Mouse (Mus musculus) liver, embryonic 12.5 days (tissue): ENCODE measurements around the gene Adam15. TPM values are rescaled to one million over a fixed set of nuclear protein-coding genes. Genes with fewer than 3 reads are reported as not detected.

ENCODE experiments used
- ATAC-seq: fragments of 200-750 bp; cut with Nextera tagmentation; 2 replicates; pipeline ENCODE4 v1.8.0; 2017; ENCODE audit warnings: moderate number of reproducible peaks, mild to moderate bottlenecking, moderate library complexity
- H3K27ac ChIP-seq: fragments of 300-500 bp; sonication (generic); 2 replicates; pipeline ENCODE4 v1.5.1; 2016; ENCODE audit warnings: mild to moderate bottlenecking
- H3K27me3 ChIP-seq: fragments of 300-500 bp; sonication (generic); replicated peaks from 2 replicates; pipeline ENCODE4 v1.6.1; 2016; ENCODE audit warnings: mild to moderate bottlenecking, moderate library complexity
- H3K36me3 ChIP-seq: fragments of 300-500 bp; sonication (generic); 2 replicates; pipeline ENCODE4 v1.6.1; 2016; ENCODE audit warnings: mild to moderate bottlenecking, moderate library complexity
- H3K4me1 ChIP-seq: fragments of 300-500 bp; sonication (generic); 2 replicates; pipeline ENCODE4 v1.6.1; 2016
- H3K4me2 ChIP-seq: fragments of 300-500 bp; sonication (generic); 2 replicates; pipeline ENCODE4 v1.6.1; 2016; ENCODE audit warnings: mild to moderate bottlenecking, moderate library complexity
- H3K4me3 ChIP-seq: fragments of 300-500 bp; sonication (generic); 2 replicates; pipeline ENCODE4 v1.5.1; 2016; ENCODE audit warnings: mild to moderate bottlenecking, moderate library complexity
- H3K9ac ChIP-seq: fragments of 300-500 bp; sonication (generic); 2 replicates; pipeline ENCODE4 v1.6.1; 2016; ENCODE audit warnings: mild to moderate bottlenecking, moderate library complexity
- H3K9me3 ChIP-seq: fragments of 300-500 bp; sonication (generic); replicated peaks from 2 replicates; pipeline ENCODE4 v1.6.1; 2016; ENCODE audit warnings: mild to moderate bottlenecking, moderate library complexity
- WGBS: fragments of 180-500 bp; shearing (Covaris S2); methylation state at CpG from one replicate; pipeline ENCODE4 v1.1.7; 2016; ENCODE audit not compliant: insufficient replicate concordance; 5-methylcytosine and 5-hydroxymethylcytosine counted together
- polyA plus RNA-seq: library from polyadenylated mRNA; unstranded; fragments of >200 nt; fragmentation: Nextera tagmentation; extraction: Ambion mirVana; gene quantifications from 2 replicates; pipeline ENCODE4 v1.2.1, GENCODE M21; 2016

Gene Adam15
- polyA plus RNA-seq, 1 experiment from 2014 or later: 14.5 TPM

DNA sequence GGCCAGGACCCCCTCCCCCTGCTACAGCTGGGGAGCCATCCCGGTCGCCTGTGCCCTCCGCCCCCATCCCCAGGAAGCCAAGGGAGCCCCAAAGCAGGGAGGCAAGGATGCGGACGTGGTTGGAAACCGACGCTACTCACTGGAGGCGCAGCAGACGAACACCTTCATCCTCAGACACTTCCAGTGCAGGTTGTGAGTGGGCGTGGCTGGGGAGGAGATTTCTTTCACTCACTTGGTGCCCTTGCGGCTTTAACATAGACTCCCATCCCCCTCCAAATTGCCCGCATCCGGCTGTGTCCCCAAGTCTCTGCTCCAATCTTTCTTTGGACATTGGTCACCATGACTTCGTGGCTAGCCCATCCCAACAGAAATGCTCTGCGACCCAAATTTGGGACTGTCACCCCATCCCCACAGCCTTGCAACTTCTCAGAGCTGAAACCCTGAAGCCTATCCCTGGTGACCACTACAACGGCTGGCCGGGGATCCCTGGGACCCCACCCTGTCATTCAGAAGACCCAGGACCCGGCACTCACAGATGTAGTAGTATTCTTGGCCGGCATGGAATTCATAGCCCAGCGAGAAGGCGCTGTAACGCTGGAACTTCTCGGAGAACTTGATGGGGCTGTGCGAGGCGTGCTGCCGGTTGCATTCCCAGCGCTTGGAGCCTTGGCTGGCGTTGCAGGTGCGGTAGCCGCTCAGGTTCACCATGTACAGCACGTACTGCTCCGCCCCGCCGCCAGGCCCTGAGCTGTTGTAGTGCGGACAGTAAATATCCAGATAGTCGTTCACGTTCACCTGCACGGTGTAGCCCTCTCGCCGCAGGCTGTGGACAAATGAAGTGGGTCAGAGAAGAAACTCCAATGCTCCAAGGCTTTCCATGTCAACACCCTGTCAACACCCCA is 33.6 kb downstream of the Adam15 start:
- H3K9ac ChIP-seq: no peak overlapping the region
- peak overlapping the region; percentile 56 for H3K4me2 ChIP-seq
- no peaks in the 10 kb centered on the region for H3K9me3 ChIP-seq
- H3K27ac ChIP-seq: no peak overlapping the region
- no peak overlapping the region; the same call in 1 of the 2 replicates for H3K4me3 ChIP-seq
- peaks cover 35% of the 10 kb centered on the region for H3K4me1 ChIP-seq
- no peak for ATAC-seq
- peaks cover 75% of the 10 kb centered on the region for H3K27me3 ChIP-seq
- no peaks in the 10 kb centered on the region for H3K36me3 ChIP-seq
- 19% methylated on average over 37 of the region's 40 CpGs for WGBS

GRCm38 (mm10) chr3:89315195-89315929 is 34.4 kb downstream of the Adam15 start:
- Histone ChIP-seq H3K4me3 (peak overlapping the region; percentile 21), H3K9ac (no peak overlapping the region), H3K27ac (no peak overlapping the region), H3K4me2 (peak overlapping the region; percentile 56), H3K4me1 (peaks cover 27% of the 10 kb centered on the region), H3K27me3 (peaks cover 67% of the 10 kb centered on the region), H3K9me3 (no peaks in the 10 kb centered on the region), H3K36me3 (no peaks in the 10 kb centered on the region)
- WGBS: 8% methylated on average over 26 of the region's 26 CpGs
- ATAC-seq: 0 out of 2 replicates have a peak, but pooled peaks have one; percentile 17

GRCm38 (mm10) chr3:89314791-89315190 is 35.0 kb downstream of the Adam15 start:
- Histone ChIP-seq H3K9me3 (no peaks in the 10 kb centered on the region), H3K36me3 (no peaks in the 10 kb centered on the region), H3K4me3 (no peak overlapping the region), H3K4me2 (no peak overlapping the region; the same call in 1 of the 2 replicates), H3K4me1 (peaks cover 24% of the 10 kb centered on the region), H3K27me3 (peaks cover 61% of the 10 kb centered on the region), H3K9ac (no peak overlapping the region), H3K27ac (no peak overlapping the region)
- 0 out of 2 replicates have a peak, but pooled peaks have one; percentile 14 for ATAC-seq
- WGBS: 48% methylated on average over 2 of the region's 2 CpGs

DNA sequence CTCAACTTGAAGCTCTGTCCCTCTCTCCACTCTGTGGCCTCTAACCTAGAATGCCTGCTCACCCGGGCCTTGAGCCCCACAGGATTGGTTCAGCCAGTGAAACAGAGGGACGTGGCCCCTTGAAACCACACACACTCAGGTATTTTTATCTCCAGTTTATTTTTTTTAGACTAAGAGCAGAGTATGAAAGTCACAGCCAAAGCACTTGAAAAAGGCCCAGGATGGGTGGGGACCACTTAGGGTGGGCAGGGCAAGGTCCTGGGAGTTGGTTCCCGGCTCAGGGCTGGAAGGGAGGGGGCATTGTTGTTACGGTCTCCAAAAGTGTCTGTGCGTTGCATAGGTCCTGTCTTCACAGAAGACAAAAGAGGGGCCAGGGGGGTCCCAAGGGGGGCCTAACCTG is 35.5 kb downstream of the Adam15 start:
- H3K27me3 ChIP-seq: peaks cover 57% of the 10 kb centered on the region
- H3K27ac ChIP-seq: no peak overlapping the region
- peaks cover 20% of the 10 kb centered on the region for H3K4me1 ChIP-seq
- WGBS: 56% methylated on average over 5 of the region's 5 CpGs
- H3K9ac ChIP-seq: no peak overlapping the region
- H3K9me3 ChIP-seq: no peaks in the 10 kb centered on the region
- H3K4me3 ChIP-seq: no peak overlapping the region
- H3K4me2 ChIP-seq: no peak overlapping the region
- no peaks in the 10 kb centered on the region for H3K36me3 ChIP-seq
- 0 out of 2 replicates have a peak, but pooled peaks have one; percentile 12 for ATAC-seq

GRCm38 (mm10) chr3:89308089-89308488 is 41.7 kb downstream of the Adam15 start:
- Histone ChIP-seq H3K9ac (no peak overlapping the region), H3K4me2 (no peak overlapping the region), H3K9me3 (no peaks in the 10 kb centered on the region), H3K27ac (no peak overlapping the region), H3K4me1 (no peaks in the 10 kb centered on the region), H3K4me3 (no peak overlapping the region), H3K27me3 (peaks cover 23% of the 10 kb centered on the region; the same call in 1 of the 2 replicates), H3K36me3 (no peaks in the 10 kb centered on the region)
- WGBS: 4% methylated on average over 9 of the region's 9 CpGs
- peak; percentile 51; the same call in 1 of the 2 replicates for ATAC-seq

GRCm38 (mm10) chr3:89305551-89306325 is 44.1 kb downstream of the Adam15 start:
- no peaks in the 10 kb centered on the region for H3K9me3 ChIP-seq
- no peaks in the 10 kb centered on the region for H3K4me1 ChIP-seq
- no peak overlapping the region for H3K4me2 ChIP-seq
- peaks cover 33% of the 10 kb centered on the region for H3K27me3 ChIP-seq
- WGBS: 61% methylated on average over 8 of the region's 8 CpGs
- no peak for ATAC-seq
- no peak overlapping the region for H3K9ac ChIP-seq
- no peaks in the 10 kb centered on the region for H3K36me3 ChIP-seq
- no peak overlapping the region for H3K4me3 ChIP-seq
- H3K27ac ChIP-seq: no peak overlapping the region

- Histone ChIP-seq H3K36me3 (no peaks in the 10 kb centered on the region), H3K4me2 (no peak overlapping the region), H3K9ac (no peak overlapping the region), H3K4me1 (no peaks in the 10 kb centered on the region), H3K27ac (no peak overlapping the region), H3K9me3 (no peaks in the 10 kb centered on the region), H3K27me3 (peaks cover 40% of the 10 kb centered on the region), H3K4me3 (no peak overlapping the region)
- no peak for ATAC-seq
- 53% methylated on average over 4 of the region's 4 CpGs for WGBS
These were observed 44.7 kb downstream of the Adam15 start for GRCm38 (mm10) chr3:89305105-89305504.

GRCm38 (mm10) chr3:89304440-89304839 is 45.4 kb downstream of the Adam15 start:
- H3K27ac ChIP-seq: no peak overlapping the region

GRCm38 (mm10) chr3:89300514-89300913 is 49.3 kb downstream of the Adam15 start:
- H3K4me2 ChIP-seq: no peak overlapping the region
- peaks cover 62% of the 10 kb centered on the region for H3K27me3 ChIP-seq
- no peaks in the 10 kb centered on the region for H3K36me3 ChIP-seq
- no peaks in the 10 kb centered on the region for H3K9me3 ChIP-seq
- H3K4me1 ChIP-seq: no peaks in the 10 kb centered on the region
- 45% methylated on average over 2 of the region's 2 CpGs for WGBS
- no peak for ATAC-seq
- H3K27ac ChIP-seq: no peak overlapping the region
- no peak overlapping the region for H3K4me3 ChIP-seq
- no peak overlapping the region for H3K9ac ChIP-seq

More at GRCm38 (mm10) chr3:89304440-89304839, 45.4 kb downstream of the Adam15 start:
- no peak for ATAC-seq
- Histone ChIP-seq H3K27me3 (peaks cover 46% of the 10 kb centered on the region), H3K9me3 (no peaks in the 10 kb centered on the region), H3K4me3 (no peak overlapping the region), H3K9ac (no peak overlapping the region), H3K4me1 (no peaks in the 10 kb centered on the region), H3K36me3 (no peaks in the 10 kb centered on the region), H3K4me2 (no peak overlapping the region)
- WGBS: 42% methylated on average over 6 of the region's 6 CpGs

- Histone ChIP-seq H3K4me1 (no peaks in the 10 kb centered on the region), H3K9me3 (no peaks in the 10 kb centered on the region), H3K36me3 (no peaks in the 10 kb centered on the region), H3K4me3 (no peak overlapping the region), H3K4me2 (peak overlapping the region; percentile 49; the same call in 1 of the 2 replicates), H3K27ac (no peak overlapping the region), H3K9ac (no peak overlapping the region), H3K27me3 (peaks cover 62% of the 10 kb centered on the region)
- WGBS: 35% methylated on average over 1 of the region's 1 CpGs
- no peak for ATAC-seq
These were observed 49.7 kb downstream of the Adam15 start for GRCm38 (mm10) chr3:89300071-89300470.

- Histone ChIP-seq H3K27me3 (peaks cover 57% of the 10 kb centered on the region), H3K36me3 (no peaks in the 10 kb centered on the region), H3K4me2 (peak overlapping the region; percentile 49), H3K4me3 (peak overlapping the region; percentile 6), H3K9me3 (no peaks in the 10 kb centered on the region), H3K27ac (no peak overlapping the region), H3K9ac (no peak overlapping the region), H3K4me1 (no peaks in the 10 kb centered on the region)
- ATAC-seq: no peak
- WGBS: 5% methylated on average over 14 of the region's 14 CpGs
These were observed 50.3 kb downstream of the Adam15 start for GRCm38 (mm10) chr3:89299499-89299898.
